ENCODE assay signal across 8 mouse cellular contexts in genomic region chr13:103643993-103644722, GRCm38 (mm10).
A peak's percentile ranks its signal among the peaks of the same experiment; 100 is the strongest.
DNase-seq lines count a peak whose midpoint lies in the region; ATAC-seq lines count a peak whose summit lies in the region.

No protein-coding gene starts in this region.

- no peaks in the 10 kb centered on the region for H3K9me3 ChIP-seq in hindbrain, embryonic 16.5 days (ENCODE audit: control insufficient read depth, low read length)
- H3K9me3 ChIP-seq in midbrain, embryonic 16.5 days (replicated peaks; ENCODE audit: control insufficient read depth, low read length, poor library complexity, severe bottlenecking): no peaks in the 10 kb centered on the region

- no peak overlapping the region for H3K4me3 ChIP-seq in hindbrain, embryonic 16.5 days (ENCODE audit: low read length)
- H3K4me3 ChIP-seq in midbrain, embryonic 16.5 days (ENCODE audit: low read depth, low read length): no peak overlapping the region

- peak; percentile 11 for DNase-seq in cerebellum, adult 9-10 months
- no peak for DNase-seq in cerebellum, adult 8-10 months
- peak; percentile 60 for DNase-seq in adrenal gland, postnatal 10 days
- peak; percentile 62 for DNase-seq in forelimb bud, embryonic 11.5 days (ENCODE audit: low read depth, low spot score)
- peak; percentile 39 to 65 for DNase-seq in left cerebral cortex, postnatal 10 days (ENCODE audit: extremely low spot score in 1 of 2, low spot score in 2 of 2)
- DNase-seq in yolk sac, embryonic 10.5 days (ENCODE audit: low spot score): peak; percentile 18

- WGBS in hindbrain, embryonic 16.5 days: 48% methylated on average over 6 of the region's 6 CpGs
- 27% methylated on average over 6 of the region's 6 CpGs for WGBS in midbrain, embryonic 16.5 days

- no peaks in the 10 kb centered on the region for H3K27me3 ChIP-seq in hindbrain, embryonic 16.5 days (replicated peaks; ENCODE audit: control insufficient read depth, insufficient read depth, low read length)
- no peaks in the 10 kb centered on the region for H3K27me3 ChIP-seq in midbrain, embryonic 16.5 days (ENCODE audit: control insufficient read depth, insufficient read depth, low read depth, low read length)

- ATAC-seq in hindbrain, embryonic 16.5 days: peak; percentile 89
- peak; percentile 89 for ATAC-seq in midbrain, embryonic 16.5 days

- H3K4me2 ChIP-seq in hindbrain, embryonic 16.5 days (ENCODE audit: low read length): no peak overlapping the region
- H3K4me2 ChIP-seq in midbrain, embryonic 16.5 days (ENCODE audit: low read length): no peak overlapping the region

- H3K27ac ChIP-seq in hindbrain, embryonic 16.5 days (ENCODE audit: low read depth, low read length): no peak overlapping the region
- peak overlapping the region; percentile 47; the same call in 1 of the 2 replicates for H3K27ac ChIP-seq in midbrain, embryonic 16.5 days (ENCODE audit: low read length)

- H3K36me3 ChIP-seq in hindbrain, embryonic 16.5 days (ENCODE audit: control insufficient read depth, insufficient read depth, low read length): no peaks in the 10 kb centered on the region
- no peaks in the 10 kb centered on the region for H3K36me3 ChIP-seq in midbrain, embryonic 16.5 days (ENCODE audit: control insufficient read depth, insufficient read depth, low read length)

- intact Hi-C loops in left cerebral cortex, postnatal 10 days (cut with DNase I): loop anchor here (2.0 to 10.0 kb wide), 2 partner anchors 471 to 959 kb away; no protein-coding TSS in a partner anchor

- no peaks in the 10 kb centered on the region for H3K4me1 ChIP-seq in hindbrain, embryonic 16.5 days (ENCODE audit: control insufficient read depth, insufficient read depth, low read depth, low read length)
- peaks cover 8% of the 10 kb centered on the region for H3K4me1 ChIP-seq in midbrain, embryonic 16.5 days (ENCODE audit: control insufficient read depth, insufficient read depth, low read length)

- no peak overlapping the region for H3K9ac ChIP-seq in hindbrain, embryonic 16.5 days (ENCODE audit: low read depth, low read length)
- H3K9ac ChIP-seq in midbrain, embryonic 16.5 days (ENCODE audit: low read depth, low read length): no peak overlapping the region; the same call in 1 of the 2 replicates
